In the genomic region with DNA sequence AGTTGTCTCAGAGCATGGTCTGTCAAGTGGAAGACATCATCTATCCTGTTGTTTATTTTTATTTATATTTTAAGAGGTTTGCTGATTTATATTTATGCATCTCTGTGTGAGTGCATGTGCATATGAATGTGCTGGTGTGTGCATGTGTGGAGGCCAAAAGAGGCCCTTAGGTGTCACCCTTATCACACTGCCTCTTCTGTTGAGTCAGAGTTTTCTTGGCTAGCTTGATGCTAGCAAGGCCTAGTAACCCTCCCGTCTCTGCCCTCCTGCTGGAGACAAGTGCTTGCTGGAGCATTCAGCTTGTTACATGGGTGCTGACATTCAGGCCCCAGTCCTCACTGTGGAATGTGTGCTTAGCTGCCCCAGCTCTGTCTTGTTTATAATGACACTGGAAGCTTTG, we compare ENCODE assay signal across 1 mouse cellular context.
A peak's percentile ranks its signal among the peaks of the same experiment; 100 is the strongest.
TF ChIP-seq lines count a peak whose summit lies in the region.

No protein-coding gene starts in this region.

TF ChIP-seq in MEL, 35 proteins besides CTCF, POLR2A, EP300 and RAD21:
- peak; percentile 29; the same call in 1 of the 2 replicates for TF ChIP-seq TCF12 (IDR thresholded peaks at IDR 0.05; ENCODE audit: low read depth, low read length)
- no peak for TF ChIP-seq ZC3H11A (IDR thresholded peaks at IDR 0.05; ENCODE audit: low read depth, low read length)
- peak; percentile 46 for TF ChIP-seq SMC3 (IDR thresholded peaks at IDR 0.05; ENCODE audit: low read depth, low read length)
- no peak for TF ChIP-seq ZNF384 (IDR thresholded peaks at IDR 0.05; ENCODE audit: low read depth, low read length)
- no peak for TF ChIP-seq TAL1 (IDR thresholded peaks at IDR 0.05; ENCODE audit: low read length)
- TF ChIP-seq ETS1 (IDR thresholded peaks at IDR 0.05; ENCODE audit: low read depth, low read length): peak; percentile 23; the same call in 1 of the 2 replicates
- peak; percentile 50; the same call in 1 of the 2 replicates for TF ChIP-seq GATA1 (IDR thresholded peaks at IDR 0.05; ENCODE audit: low read depth, low read length)
- TF ChIP-seq KAT2A (conservative IDR thresholded peaks at IDR 0.05; ENCODE audit: low read depth, low read length): no peak
- TF ChIP-seq ELF1 (IDR thresholded peaks at IDR 0.05; ENCODE audit: low read depth, low read length): no peak
- peak; percentile 60; the same call in 1 of the 2 replicates for TF ChIP-seq MYC (IDR thresholded peaks at IDR 0.05; ENCODE audit: low read depth, low read length)
- no peak for TF ChIP-seq CHD1 (IDR thresholded peaks at IDR 0.05; ENCODE audit: low read depth, low read length)
- TF ChIP-seq POLR2AphosphoS2 (IDR thresholded peaks at IDR 0.05; ENCODE audit: low read length): no peak
- TF ChIP-seq BHLHE40 (IDR thresholded peaks at IDR 0.05; ENCODE audit: borderline replicate concordance, low read depth, low read length): no peak
- peak; percentile 58; the same call in 1 of the 2 replicates for TF ChIP-seq MXI1 (IDR thresholded peaks at IDR 0.05; ENCODE audit: low read depth, low read length)
- 0 out of 2 replicates have a peak, but pooled peaks have one; percentile 6 for TF ChIP-seq MAFK (IDR thresholded peaks at IDR 0.05; ENCODE audit: borderline replicate concordance, low read depth, low read length)
- no peak for TF ChIP-seq POLR2AphosphoS5 (IDR thresholded peaks at IDR 0.05; ENCODE audit: borderline replicate concordance, low read depth, low read length)
- no peak for TF ChIP-seq USF1 (IDR thresholded peaks at IDR 0.05; ENCODE audit: low read depth, low read length)
- no peak for TF ChIP-seq SIN3A (IDR thresholded peaks at IDR 0.05; ENCODE audit: low read length)
- no peak for TF ChIP-seq MAZ (IDR thresholded peaks at IDR 0.05; ENCODE audit: low read depth, low read length)
- TF ChIP-seq MAX (IDR thresholded peaks at IDR 0.05; ENCODE audit: low read length): peak; percentile 77
- no peak for TF ChIP-seq NRF1 (IDR thresholded peaks at IDR 0.05; ENCODE audit: insufficient read depth, low read depth, low read length, poor library complexity, severe bottlenecking)
- TF ChIP-seq E2F4 (IDR thresholded peaks at IDR 0.05; ENCODE audit: borderline replicate concordance, low read depth, low read length): no peak
- TF ChIP-seq JUND (IDR thresholded peaks at IDR 0.05; ENCODE audit: low read depth, low read length): no peak
- TF ChIP-seq GABPA (IDR thresholded peaks at IDR 0.05; ENCODE audit: low read depth, low read length): no peak
